Mouse (Mus musculus) embryonic facial prominence, embryonic 10.5 days (tissue): Measurements from ENCODE around the gene Ppp1r8. TPM values are rescaled to one million over a fixed set of nuclear protein-coding genes. Genes with fewer than 3 reads are reported as not detected.
"Not testable (repeated sequence)": the region's sequence is repeated elsewhere in the genome, so short reads cannot be mapped to it uniquely, and the experiment has no call there.

Source experiments
- DNase-seq: peaks from one replicate; pipeline ENCODE4 v3.0.0-alpha.2; 2017; ENCODE audit warnings: low spot score
- H3K27ac ChIP-seq: fragments of 300-500 bp; sonication (generic); replicated peaks from 2 replicates; pipeline ENCODE4 v1.5.1; 2016; ENCODE audit warnings: mild to moderate bottlenecking
- H3K27me3 ChIP-seq: fragments of 300-500 bp; sonication (generic); replicated peaks from 2 replicates; pipeline ENCODE4 v1.6.1; 2016; ENCODE audit warnings: low read depth, mild to moderate bottlenecking; ENCODE audit not compliant: poor library complexity, severe bottlenecking
- H3K36me3 ChIP-seq: fragments of 300-500 bp; sonication (generic); replicated peaks from 2 replicates; pipeline ENCODE4 v1.6.1; 2016; ENCODE audit warnings: mild to moderate bottlenecking, moderate library complexity
- H3K4me1 ChIP-seq: fragments of 300-500 bp; sonication (generic); 2 replicates; pipeline ENCODE4 v1.6.1; 2016
- H3K4me3 ChIP-seq: fragments of 300-500 bp; sonication (generic); 2 replicates; pipeline ENCODE4 v1.5.1; 2016; ENCODE audit warnings: mild to moderate bottlenecking, moderate library complexity
- H3K9me3 ChIP-seq: fragments of 300-500 bp; sonication (generic); 2 replicates; pipeline ENCODE4 v1.6.1; 2016; ENCODE audit warnings: mild to moderate bottlenecking
- WGBS: fragments of 180-500 bp; shearing (Covaris S2); methylation state at CpG from one replicate; pipeline ENCODE4 v1.1.7; 2016; 5-methylcytosine and 5-hydroxymethylcytosine counted together
- polyA plus RNA-seq: library from polyadenylated mRNA; unstranded; fragments of >200 nt; fragmentation: Nextera tagmentation; extraction: Ambion mirVana; gene quantifications from 2 replicates; pipeline ENCODE4 v1.2.1, GENCODE M21; 2016

The Ppp1r8 gene
- polyA plus RNA-seq, 1 experiment from 2014 or later, result 81.8 TPM

DNA sequence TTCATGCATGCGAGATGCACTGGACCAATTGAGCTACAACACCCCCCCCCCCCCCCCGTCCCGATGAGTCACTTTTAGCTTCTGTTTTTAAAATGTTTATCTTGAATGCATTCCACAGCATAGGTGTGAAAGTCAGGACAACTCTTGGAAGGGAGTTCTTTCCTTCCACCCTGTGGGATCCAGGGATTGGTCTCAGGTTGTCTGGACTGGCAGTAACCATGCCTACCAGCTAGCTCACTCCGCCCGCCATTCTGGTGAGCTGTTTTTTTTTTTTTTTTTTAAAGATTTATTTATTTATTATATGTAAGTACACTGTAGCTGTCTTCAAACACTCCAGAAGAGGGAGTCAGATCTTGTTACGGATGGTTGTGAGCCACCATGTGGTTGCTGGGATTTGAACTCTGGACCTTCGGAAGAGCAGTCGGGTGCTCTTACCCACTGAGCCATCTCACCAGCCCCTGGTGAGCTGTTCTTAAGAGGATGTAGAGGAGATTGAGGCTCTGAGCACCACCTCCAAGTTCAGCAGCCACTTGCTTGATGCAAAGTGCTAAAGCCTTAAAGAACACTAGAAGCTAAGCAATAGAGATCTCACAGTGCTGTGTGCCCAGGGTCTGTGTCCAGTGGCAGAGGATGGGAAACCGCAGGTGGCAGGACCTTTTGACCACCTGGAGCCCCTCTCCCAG is 49.5 kb downstream of the Ppp1r8 start:
- WGBS, result 88% methylated on average over 9 of the region's 9 CpGs
- Histone ChIP-seq H3K4me1 (peaks cover 14% of the 10 kb centered on the region), H3K27me3 (peaks cover 42% of the 10 kb centered on the region)
- not testable (repeated sequence) for DNase-seq, H3K27ac ChIP-seq, H3K4me3 ChIP-seq, H3K36me3 ChIP-seq, H3K9me3 ChIP-seq

DNA sequence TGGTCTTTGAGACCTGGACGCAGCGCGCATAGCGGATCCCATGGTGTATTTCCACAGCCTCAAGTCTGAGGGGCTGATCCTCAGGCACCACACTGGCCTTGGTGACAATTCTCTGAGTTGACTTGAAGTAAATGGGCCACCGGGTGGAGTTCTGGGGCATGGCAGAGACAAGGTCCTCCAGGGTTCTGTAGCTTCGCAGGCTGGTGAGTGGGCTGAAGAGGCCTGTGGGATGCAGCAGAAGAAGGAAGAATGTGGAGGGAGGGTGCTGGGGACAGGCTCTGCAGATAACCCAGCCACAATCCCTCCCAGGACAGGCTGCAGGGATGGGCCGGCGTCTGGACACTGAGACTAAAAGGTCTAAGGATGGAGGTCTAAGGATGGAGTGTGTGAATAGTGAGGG is 53.2 kb downstream of the Ppp1r8 start:
- DNase-seq, result no peak
- no peak overlapping the region for H3K4me3 ChIP-seq
- WGBS, result 92% methylated on average over 8 of the region's 8 CpGs
- H3K27me3 ChIP-seq, result peaks cover 12% of the 10 kb centered on the region
- no peaks in the 10 kb centered on the region for H3K9me3 ChIP-seq
- no peaks in the 10 kb centered on the region for H3K36me3 ChIP-seq
- H3K4me1 ChIP-seq, result peaks cover 3% of the 10 kb centered on the region; the same call in 1 of the 2 replicates
- no peak overlapping the region for H3K27ac ChIP-seq

DNA sequence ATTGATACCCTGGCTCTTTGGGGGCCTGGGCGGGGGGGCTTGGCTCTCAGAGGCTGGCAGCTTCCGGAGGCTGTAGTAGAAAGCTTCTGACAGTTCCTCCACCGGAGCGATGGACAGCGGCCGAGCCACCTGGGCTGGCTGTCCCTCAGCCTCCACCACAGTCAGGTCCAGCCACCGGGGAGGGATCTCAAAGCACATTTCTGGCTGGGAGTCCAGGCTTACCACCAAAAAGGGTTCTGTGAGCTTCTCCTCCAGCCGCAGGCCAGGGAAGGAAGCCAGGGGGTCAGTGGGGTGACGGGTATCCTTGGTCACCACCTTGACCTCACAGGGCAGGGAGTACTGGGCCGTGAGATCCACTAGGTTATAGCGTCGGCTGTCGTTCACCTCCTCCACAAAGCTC is 57.7 kb downstream of the Ppp1r8 start:
- Histone ChIP-seq H3K36me3 (peaks cover 6% of the 10 kb centered on the region; the same call in 1 of the 2 replicates), H3K4me1 (no peaks in the 10 kb centered on the region), H3K27ac (no peak overlapping the region), H3K4me3 (no peak overlapping the region), H3K9me3 (no peaks in the 10 kb centered on the region), H3K27me3 (no peaks in the 10 kb centered on the region)
- 91% methylated on average over 13 of the region's 13 CpGs for WGBS
- no peak for DNase-seq

DNA sequence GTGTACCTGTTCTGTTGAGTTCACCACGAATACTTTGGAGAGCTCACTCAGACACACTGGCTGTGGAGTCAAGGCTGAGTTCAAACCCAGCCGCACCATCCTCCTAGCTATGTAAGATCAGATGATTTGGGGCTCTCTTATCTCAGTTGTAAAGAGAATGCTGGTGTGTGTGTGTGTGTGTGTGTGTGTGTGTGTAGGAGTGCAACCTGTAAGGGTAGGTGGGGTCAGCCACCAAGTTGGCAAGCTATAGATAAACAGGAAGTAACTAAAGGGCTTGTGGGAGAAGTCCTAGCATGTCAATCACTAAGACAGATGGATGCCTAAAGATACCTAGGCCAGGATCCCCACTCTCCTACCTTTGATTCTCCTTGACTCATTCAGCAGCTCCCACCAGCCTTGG is 59.2 kb downstream of the Ppp1r8 start:
- DNase-seq, result no peak
- H3K27ac ChIP-seq, result no peak overlapping the region
- no peaks in the 10 kb centered on the region for H3K4me1 ChIP-seq
- WGBS, result 94% methylated on average over 2 of the region's 2 CpGs
- H3K4me3 ChIP-seq, result no peak overlapping the region
- H3K36me3 ChIP-seq, result peaks cover 21% of the 10 kb centered on the region
- H3K27me3 ChIP-seq, result no peaks in the 10 kb centered on the region
- no peaks in the 10 kb centered on the region for H3K9me3 ChIP-seq

DNA sequence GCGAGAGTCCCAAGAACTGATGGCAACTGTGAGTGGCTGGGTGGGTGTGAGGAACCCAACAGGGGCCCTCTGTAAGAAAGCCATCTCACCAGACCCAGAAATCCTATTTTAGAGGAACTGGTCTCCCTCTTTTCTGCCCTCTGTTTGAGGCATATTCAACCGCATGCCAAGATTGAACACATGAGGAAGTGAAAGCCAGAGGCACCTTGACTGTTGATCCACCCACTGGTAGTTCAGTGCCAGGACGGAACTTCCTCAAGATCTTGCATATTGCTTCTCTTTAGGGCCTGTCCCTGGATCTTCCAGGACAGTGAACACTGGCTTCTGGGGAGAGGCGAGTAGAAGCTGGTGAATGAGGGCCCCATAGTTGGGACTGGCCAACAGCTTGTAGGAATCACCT is 62.7 kb downstream of the Ppp1r8 start:
- H3K27me3 ChIP-seq, result no peaks in the 10 kb centered on the region
- 90% methylated on average over 4 of the region's 4 CpGs for WGBS
- H3K9me3 ChIP-seq, result no peaks in the 10 kb centered on the region
- no peak for DNase-seq
- H3K27ac ChIP-seq, result no peak overlapping the region
- no peaks in the 10 kb centered on the region for H3K4me1 ChIP-seq
- no peak overlapping the region for H3K4me3 ChIP-seq
- H3K36me3 ChIP-seq, result peaks cover 55% of the 10 kb centered on the region

DNA sequence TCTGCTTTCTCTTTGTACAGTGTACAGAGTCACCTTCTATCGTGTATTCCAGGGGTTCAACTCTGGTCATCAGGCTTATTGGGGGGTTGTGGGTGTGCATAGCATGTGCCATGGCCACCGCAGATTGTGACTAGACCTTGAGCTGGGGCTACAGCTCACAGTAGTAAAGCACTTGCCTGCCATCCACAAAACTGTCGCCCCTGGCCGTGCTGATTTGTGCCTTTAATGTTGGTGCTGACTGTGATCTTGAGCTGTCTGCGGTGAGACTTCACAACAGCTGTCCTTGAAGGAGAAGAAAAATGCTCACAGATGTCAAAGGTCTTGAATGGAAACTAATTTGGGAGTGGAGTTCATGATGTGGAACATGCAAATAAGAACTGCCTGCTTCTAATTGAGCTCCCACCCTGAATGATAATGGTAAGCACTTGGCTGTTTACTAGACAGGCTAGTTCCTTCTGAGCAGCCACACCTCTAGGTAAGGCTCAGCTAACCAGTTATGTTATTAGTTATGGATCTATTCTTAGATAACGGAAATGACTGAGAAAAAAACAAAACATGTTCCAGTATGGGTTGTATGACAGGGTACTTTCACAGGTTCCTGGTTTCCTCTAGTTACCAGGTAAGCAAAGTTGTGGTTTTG is 64.3 kb downstream of the Ppp1r8 start:
- H3K36me3 ChIP-seq, result peaks cover 71% of the 10 kb centered on the region
- DNase-seq, result no peak
- no peaks in the 10 kb centered on the region for H3K9me3 ChIP-seq
- no peaks in the 10 kb centered on the region for H3K4me1 ChIP-seq
- H3K27me3 ChIP-seq, result no peaks in the 10 kb centered on the region
- H3K4me3 ChIP-seq, result no peak overlapping the region
- H3K27ac ChIP-seq, result no peak overlapping the region
- WGBS, result 95% methylated on average over 6 of the region's 6 CpGs

Other genes starting within 250 kb of the Ppp1r8 start
- gene Eya3, start 204.2 kb downstream of the Ppp1r8 start, polyA plus RNA-seq, result 36.2 and 39.9 TPM in 2 replicates
- gene Xkr8, start 110.6 kb downstream of the Ppp1r8 start, polyA plus RNA-seq, result 5.1 and 5.7 TPM in 2 replicates
- 4.3 and 4.4 TPM in 2 replicates for gene Smpdl3b, start 85.9 kb downstream of the Ppp1r8 start, polyA plus RNA-seq
- 173 and 192 TPM in 2 replicates for gene Rpa2, start 74.8 kb downstream of the Ppp1r8 start, polyA plus RNA-seq
- gene Themis2, start 46.8 kb downstream of the Ppp1r8 start, polyA plus RNA-seq, result 0.69 and 0.80 TPM in 2 replicates
- 53.5 and 58.7 TPM in 2 replicates for gene Stx12, start 41.3 kb upstream of the Ppp1r8 start, polyA plus RNA-seq
- gene Fam76a, start 79.4 kb upstream of the Ppp1r8 start, polyA plus RNA-seq, result 31.0 and 32.1 TPM in 2 replicates
- gene Fgr, start 130.9 kb upstream of the Ppp1r8 start, polyA plus RNA-seq, result 0.16 and 0.21 TPM in 2 replicates
- 11.5 and 11.6 TPM in 2 replicates for gene Ahdc1, start 168.1 kb upstream of the Ppp1r8 start, polyA plus RNA-seq